Mouse (Mus musculus): ENCODE data around the gene Tmem243. TPM values are rescaled to one million over a fixed set of nuclear protein-coding genes. Genes with fewer than 3 reads are reported as not detected.

Tmem243 gene
- total and polyA plus RNA-seq, 3 experiments: 0.68 to 3.2 (median 2.0) TPM

DNA sequence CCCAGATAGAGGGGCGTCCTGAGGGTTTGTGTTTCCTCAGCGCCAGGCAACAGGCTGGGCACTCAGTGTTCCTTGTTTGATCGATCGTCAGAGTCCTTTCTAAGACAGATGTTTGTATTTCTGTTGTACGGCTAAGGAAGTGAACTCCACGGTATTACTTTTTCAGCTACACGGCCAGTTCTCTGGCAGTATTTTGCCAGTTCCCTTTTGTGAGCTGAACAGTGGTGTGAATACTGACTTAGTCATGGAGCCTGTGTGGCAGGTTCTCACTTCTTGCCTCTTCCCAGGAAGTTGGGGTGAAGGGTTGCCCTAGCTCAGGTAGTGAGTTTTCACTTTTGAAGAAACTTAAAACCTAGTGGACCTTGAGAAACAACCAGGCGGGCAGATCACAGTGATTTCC, 3.5 kb downstream of the Tmem243 start:
- no peak for ATAC-seq (ENCODE audit: extremely low read depth, insufficient number of reproducible peaks, low FRiP score, poor library complexity, severe bottlenecking)
- Histone ChIP-seq H3K36me3 (replicated peaks) (no peaks in the 10 kb centered on the region), H3K4me3 (ENCODE audit: low read depth, low read length) (no peak overlapping the region), H3K27me3 (ENCODE audit: insufficient read depth, low read length) (peaks cover 26% of the 10 kb centered on the region), H3K4me1 (ENCODE audit: insufficient read depth, low read depth, low read length) (peaks cover 15% of the 10 kb centered on the region), H3K9me3 (replicated peaks) (no peaks in the 10 kb centered on the region)
- no peak for DNase-seq (ENCODE audit: low spot score)
- TF ChIP-seq GATA1 (IDR thresholded peaks at IDR 0.05; ENCODE audit: borderline replicate concordance, low read length) (no peak), CTCF (IDR thresholded peaks at IDR 0.05; ENCODE audit: low read depth, low read length) (no peak), TAL1 (conservative IDR thresholded peaks at IDR 0.05; ENCODE audit: low read depth, low read length) (no peak), GATA2 (IDR thresholded peaks at IDR 0.05; ENCODE audit: borderline replicate concordance, low read depth, low read length) (no peak), POLR2AphosphoS5 (IDR thresholded peaks at IDR 0.05; ENCODE audit: insufficient replicate concordance, low read depth, low read length) (no peak)

DNA sequence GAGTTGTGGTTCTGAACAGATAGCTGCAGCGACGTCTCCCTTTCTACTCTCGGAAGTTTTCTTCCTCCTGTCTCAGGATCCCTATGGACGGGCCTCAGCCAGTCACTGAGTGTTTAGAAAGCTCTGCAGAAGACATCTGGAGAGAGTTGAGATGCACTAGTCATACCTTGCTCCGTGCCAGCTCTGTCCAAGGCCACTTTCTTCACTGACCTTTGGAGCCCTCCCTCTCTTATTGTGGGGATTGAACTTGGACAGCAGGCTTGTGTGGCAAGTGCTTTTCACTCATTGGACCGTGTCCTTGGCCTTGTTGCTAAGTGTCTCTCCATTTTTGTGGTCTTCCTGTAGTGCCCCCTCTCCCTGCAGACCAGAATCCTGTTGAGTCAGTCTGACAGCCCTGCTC, 6.3 kb downstream of the Tmem243 start:
- no peaks in the 10 kb centered on the region for H3K4me1 ChIP-seq (ENCODE audit: insufficient read depth, low read depth, low read length)
- DNase-seq (ENCODE audit: low spot score) (no peak), ATAC-seq (ENCODE audit: extremely low read depth, insufficient number of reproducible peaks, low FRiP score, poor library complexity, severe bottlenecking) (no peak)
- no peaks in the 10 kb centered on the region for H3K9me3 ChIP-seq (replicated peaks)
- H3K4me3 ChIP-seq (ENCODE audit: low read depth, low read length): no peak overlapping the region
- TF ChIP-seq CTCF (IDR thresholded peaks at IDR 0.05; ENCODE audit: low read depth, low read length) (no peak), POLR2AphosphoS5 (IDR thresholded peaks at IDR 0.05; ENCODE audit: insufficient replicate concordance, low read depth, low read length) (no peak), GATA1 (IDR thresholded peaks at IDR 0.05; ENCODE audit: borderline replicate concordance, low read length) (no peak)
- peaks cover 11% of the 10 kb centered on the region for H3K27me3 ChIP-seq (ENCODE audit: insufficient read depth, low read length)
- H3K36me3 ChIP-seq (replicated peaks): no peaks in the 10 kb centered on the region

DNA sequence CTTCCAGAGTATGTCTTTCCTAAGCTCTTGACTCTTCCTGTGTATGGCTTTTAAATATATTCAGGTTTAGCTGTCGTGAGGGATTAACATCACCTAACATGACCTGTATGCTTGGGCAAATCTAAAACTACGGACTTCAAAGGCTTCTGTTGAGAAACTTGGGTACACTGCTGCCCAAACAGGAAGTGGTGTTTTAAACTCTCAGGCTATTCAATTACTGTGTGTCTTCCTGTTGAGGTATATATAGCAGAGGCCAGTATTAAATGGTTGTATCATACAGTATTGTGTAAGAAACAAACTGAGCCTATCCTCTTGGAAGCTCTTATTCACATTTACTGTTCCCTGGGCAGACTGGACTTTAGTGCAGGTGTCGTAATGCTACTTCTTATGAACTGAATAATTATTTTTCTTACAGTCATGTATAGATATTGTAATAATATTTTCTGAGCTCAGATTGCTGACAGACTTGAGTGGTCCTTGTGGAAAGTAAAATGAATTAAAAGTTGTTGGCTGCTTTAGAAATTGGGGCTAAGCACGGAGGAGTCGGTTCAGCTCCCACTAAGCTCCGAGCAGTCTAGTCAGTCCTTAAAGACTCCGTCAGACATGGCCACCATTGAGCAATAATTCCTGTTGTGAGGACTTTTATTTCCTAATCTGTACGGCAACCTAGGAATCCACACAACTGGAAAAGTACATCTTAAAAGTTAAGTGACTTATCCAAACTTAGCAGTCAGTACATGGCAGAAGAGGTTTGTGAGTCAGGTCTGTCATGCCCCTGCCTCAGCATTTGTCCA, 7.0 kb downstream of the Tmem243 start:
- Histone ChIP-seq H3K4me3 (ENCODE audit: low read depth, low read length) (no peak overlapping the region), H3K36me3 (replicated peaks) (no peaks in the 10 kb centered on the region), H3K4me1 (ENCODE audit: insufficient read depth, low read depth, low read length) (no peaks in the 10 kb centered on the region), H3K27me3 (ENCODE audit: insufficient read depth, low read length) (peaks cover 7% of the 10 kb centered on the region), H3K9me3 (replicated peaks) (no peaks in the 10 kb centered on the region)
- ATAC-seq (ENCODE audit: extremely low read depth, insufficient number of reproducible peaks, low FRiP score, poor library complexity, severe bottlenecking) (no peak), DNase-seq (ENCODE audit: low spot score) (no peak)
- TF ChIP-seq GATA1 (IDR thresholded peaks at IDR 0.05; ENCODE audit: borderline replicate concordance, low read length): no peak
- no peak for TF ChIP-seq POLR2AphosphoS5 (IDR thresholded peaks at IDR 0.05; ENCODE audit: insufficient replicate concordance, low read depth, low read length)
- no peak for TF ChIP-seq GATA2 (IDR thresholded peaks at IDR 0.05; ENCODE audit: borderline replicate concordance, low read depth, low read length)
- TF ChIP-seq TAL1 (conservative IDR thresholded peaks at IDR 0.05; ENCODE audit: low read depth, low read length): no peak
- TF ChIP-seq CTCF (IDR thresholded peaks at IDR 0.05; ENCODE audit: low read depth, low read length): no peak

DNA sequence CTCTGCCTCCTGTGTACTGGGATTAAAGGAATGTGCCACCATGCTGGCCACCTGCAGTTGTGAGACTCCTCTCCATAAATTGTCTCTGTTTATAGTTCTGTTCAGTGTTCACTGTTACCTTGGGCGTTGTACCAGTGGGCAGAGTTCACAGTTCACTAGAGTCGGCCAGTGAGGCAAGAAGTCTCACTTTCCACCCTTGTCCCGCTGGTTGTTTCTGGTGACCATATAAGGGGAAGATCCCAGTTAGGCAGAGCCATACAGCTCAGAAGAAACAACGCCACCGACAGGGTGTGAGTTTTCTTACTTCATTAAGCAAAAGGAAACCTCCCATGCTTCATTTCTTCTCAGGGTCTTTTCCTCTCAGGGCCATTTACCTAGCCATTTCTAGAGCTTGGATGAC, 8.0 kb downstream of the Tmem243 start:
- no peak overlapping the region for H3K4me3 ChIP-seq (ENCODE audit: low read depth, low read length)
- TF ChIP-seq CTCF (IDR thresholded peaks at IDR 0.05; ENCODE audit: low read depth, low read length) (no peak), GATA2 (IDR thresholded peaks at IDR 0.05; ENCODE audit: borderline replicate concordance, low read depth, low read length) (no peak), TAL1 (conservative IDR thresholded peaks at IDR 0.05; ENCODE audit: low read depth, low read length) (no peak), POLR2AphosphoS5 (IDR thresholded peaks at IDR 0.05; ENCODE audit: insufficient replicate concordance, low read depth, low read length) (no peak), GATA1 (IDR thresholded peaks at IDR 0.05; ENCODE audit: borderline replicate concordance, low read length) (no peak)
- peaks cover 3% of the 10 kb centered on the region; the same call in 1 of the 2 replicates for H3K27me3 ChIP-seq (ENCODE audit: insufficient read depth, low read length)
- no peaks in the 10 kb centered on the region for H3K9me3 ChIP-seq (replicated peaks)
- no peak for DNase-seq (ENCODE audit: low spot score)
- H3K36me3 ChIP-seq (replicated peaks): no peaks in the 10 kb centered on the region
- no peak for ATAC-seq (ENCODE audit: extremely low read depth, insufficient number of reproducible peaks, low FRiP score, poor library complexity, severe bottlenecking)
- H3K4me1 ChIP-seq (ENCODE audit: insufficient read depth, low read depth, low read length): no peaks in the 10 kb centered on the region

DNA sequence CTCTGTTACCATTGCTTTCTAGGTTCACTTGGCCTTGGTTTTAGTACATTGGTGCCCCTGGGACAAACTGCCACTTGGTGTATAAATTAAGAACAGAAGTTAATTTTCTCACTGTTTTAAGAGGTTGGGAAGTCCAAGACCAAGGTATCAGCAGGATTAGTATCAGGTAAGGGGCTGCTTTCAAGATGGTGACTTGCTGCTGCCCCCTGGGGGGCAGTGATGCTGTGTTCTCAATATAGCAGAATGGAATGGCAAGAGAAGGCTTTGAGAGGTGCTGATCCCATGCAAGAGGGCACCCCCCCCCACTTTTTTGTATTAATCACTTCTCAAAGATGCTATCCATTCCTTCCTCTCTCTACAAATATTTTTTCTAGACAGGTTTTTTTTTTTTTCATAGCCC, 9.1 kb downstream of the Tmem243 start:
- no peak for TF ChIP-seq CTCF (IDR thresholded peaks at IDR 0.05; ENCODE audit: low read depth, low read length)
- TF ChIP-seq TAL1 (conservative IDR thresholded peaks at IDR 0.05; ENCODE audit: low read depth, low read length): no peak
- no peak for TF ChIP-seq GATA2 (IDR thresholded peaks at IDR 0.05; ENCODE audit: borderline replicate concordance, low read depth, low read length)
- no peak for TF ChIP-seq GATA1 (IDR thresholded peaks at IDR 0.05; ENCODE audit: borderline replicate concordance, low read length)
- no peak for TF ChIP-seq POLR2AphosphoS5 (IDR thresholded peaks at IDR 0.05; ENCODE audit: insufficient replicate concordance, low read depth, low read length)
- Histone ChIP-seq H3K27me3 (ENCODE audit: insufficient read depth, low read length) (no peaks in the 10 kb centered on the region; the same call in 1 of the 2 replicates), H3K9me3 (replicated peaks) (no peaks in the 10 kb centered on the region), H3K4me3 (ENCODE audit: low read depth, low read length) (no peak overlapping the region), H3K36me3 (replicated peaks) (peaks cover 5% of the 10 kb centered on the region), H3K4me1 (ENCODE audit: insufficient read depth, low read depth, low read length) (no peaks in the 10 kb centered on the region)
- DNase-seq (ENCODE audit: low spot score) (no peak), ATAC-seq (ENCODE audit: extremely low read depth, insufficient number of reproducible peaks, low FRiP score, poor library complexity, severe bottlenecking) (no peak)

DNA sequence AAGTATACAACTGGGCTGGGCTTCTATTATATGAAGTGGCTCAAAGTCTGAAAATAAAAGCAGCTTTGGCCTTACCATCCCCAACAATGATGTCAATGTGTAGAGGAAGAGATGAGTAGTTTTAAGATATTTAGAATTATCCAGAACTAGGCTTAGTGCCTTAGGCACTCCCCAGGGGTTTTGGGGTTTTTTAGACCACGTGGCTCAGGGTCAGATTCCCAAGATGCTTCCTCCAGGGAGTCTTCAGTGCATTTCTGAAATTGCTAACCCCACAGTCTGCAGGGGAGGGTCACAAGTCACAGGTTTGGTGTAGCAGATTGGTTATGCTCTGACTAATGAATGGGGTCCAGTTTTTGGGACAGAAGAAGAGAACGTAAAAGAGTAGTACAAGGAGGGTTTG, 10.8 kb downstream of the Tmem243 start:
- H3K4me1 ChIP-seq (ENCODE audit: insufficient read depth, low read depth, low read length): no peaks in the 10 kb centered on the region
- H3K9me3 ChIP-seq (replicated peaks): no peaks in the 10 kb centered on the region
- DNase-seq (ENCODE audit: low spot score): no peak
- H3K27me3 ChIP-seq (ENCODE audit: insufficient read depth, low read length): no peaks in the 10 kb centered on the region; the same call in 1 of the 2 replicates
- no peak for ATAC-seq (ENCODE audit: extremely low read depth, insufficient number of reproducible peaks, low FRiP score, poor library complexity, severe bottlenecking)
- H3K4me3 ChIP-seq (ENCODE audit: low read depth, low read length): no peak overlapping the region
- H3K36me3 ChIP-seq (replicated peaks): peaks cover 19% of the 10 kb centered on the region
- TF ChIP-seq POLR2AphosphoS5 (IDR thresholded peaks at IDR 0.05; ENCODE audit: insufficient replicate concordance, low read depth, low read length) (no peak), CTCF (IDR thresholded peaks at IDR 0.05; ENCODE audit: low read depth, low read length) (no peak), GATA2 (IDR thresholded peaks at IDR 0.05; ENCODE audit: borderline replicate concordance, low read depth, low read length) (no peak), GATA1 (IDR thresholded peaks at IDR 0.05; ENCODE audit: borderline replicate concordance, low read length) (no peak)
